Mouse (Mus musculus) layer of hippocampus, adult 11-12 months (tissue): ENCODE results near the gene Doc2a.

Experiments used
- DNase-seq: peaks from one replicate; pipeline ENCODE4 v3.0.0; 2022; ENCODE audit warnings: low spot score

Doc2a gene

GRCm38 (mm10) chr7:126847116-126847420 lies at the start of gene Doc2a:
TSS of gene Doc2a (plus strand) at chr7:126847416.
- no peak for DNase-seq

GRCm38 (mm10) chr7:126798127-126799049 lies 48.8 kb upstream of the Doc2a start:
- DNase-seq, result no peak

GRCm38 (mm10) chr7:126799050-126799467 lies 48.2 kb upstream of the Doc2a start:
- peak; percentile 98 for DNase-seq

- DNase-seq, result peak; percentile 46
These were observed 47.5 kb upstream of the Doc2a start for GRCm38 (mm10) chr7:126799468-126800268.

GRCm38 (mm10) chr7:126800269-126801056 lies 46.8 kb upstream of the Doc2a start:
- DNase-seq, result no peak

GRCm38 (mm10) chr7:126801057-126801422 lies 46.2 kb upstream of the Doc2a start:
- DNase-seq, result no peak

GRCm38 (mm10) chr7:126802134-126802889 lies 44.9 kb upstream of the Doc2a start:
- no peak for DNase-seq

- no peak for DNase-seq
These were observed 44.0 kb upstream of the Doc2a start for GRCm38 (mm10) chr7:126803181-126803580.

- no peak for DNase-seq
These were observed 43.5 kb upstream of the Doc2a start for GRCm38 (mm10) chr7:126803751-126804150.

- no peak for DNase-seq
These were observed 40.3 kb upstream of the Doc2a start for GRCm38 (mm10) chr7:126806956-126807355.

- no peak for DNase-seq
These were observed 39.8 kb upstream of the Doc2a start for GRCm38 (mm10) chr7:126807405-126807804.

- peak; percentile 88 for DNase-seq
These were observed 38.3 kb upstream of the Doc2a start for GRCm38 (mm10) chr7:126808703-126809455.

- no peak for DNase-seq
These were observed 37.4 kb upstream of the Doc2a start for GRCm38 (mm10) chr7:126809723-126810369.

GRCm38 (mm10) chr7:126815726-126816222 lies 31.4 kb upstream of the Doc2a start:
- DNase-seq, result no peak

- no peak for DNase-seq
These were observed 30.7 kb upstream of the Doc2a start for GRCm38 (mm10) chr7:126816494-126816893.

- no peak for DNase-seq
These were observed 29.6 kb upstream of the Doc2a start for GRCm38 (mm10) chr7:126817595-126817994.

GRCm38 (mm10) chr7:126818818-126819217 lies 28.4 kb upstream of the Doc2a start:
- no peak for DNase-seq

GRCm38 (mm10) chr7:126821835-126822511 lies 25.2 kb upstream of the Doc2a start:
- DNase-seq, result peak; percentile 82

GRCm38 (mm10) chr7:126822741-126823140 lies 24.5 kb upstream of the Doc2a start:
- no peak for DNase-seq
